Mouse (Mus musculus) liver, postnatal 0 days (tissue): ENCODE data around the gene Btbd7.
A peak's percentile ranks its signal among the peaks of the same experiment; 100 is the strongest.

Source experiments
- CTCF ChIP-seq: sonication (generic); IDR thresholded peaks from 2 replicates; pipeline ENCODE4 v1.5.1; 2016; ENCODE audit warnings: antibody characterized with exemption, low read depth
- EP300 ChIP-seq: IDR thresholded peaks from 2 replicates; pipeline ENCODE4 v1.6.1; 2016; ENCODE audit warnings: antibody characterized with exemption, low read depth, mild to moderate bottlenecking

DNA sequence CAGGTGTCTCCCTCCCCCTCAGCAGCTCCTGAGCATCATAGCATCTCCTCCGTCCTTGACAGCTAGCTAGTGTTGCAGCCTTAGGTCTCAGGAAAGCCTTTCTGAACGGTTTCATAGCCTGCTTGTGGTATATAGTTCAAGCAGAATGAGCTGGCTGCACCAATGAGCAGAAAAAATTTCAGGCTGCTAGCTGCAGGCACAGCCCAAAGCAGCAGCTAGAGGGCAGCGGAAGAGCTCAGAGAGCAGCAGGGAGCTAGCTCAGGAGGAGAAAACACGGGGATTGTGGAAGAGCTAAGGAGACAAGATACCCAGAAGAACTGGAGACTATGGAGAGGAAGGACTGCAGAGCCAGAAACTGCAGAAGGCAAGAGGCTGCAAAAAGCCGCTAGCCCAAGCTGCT is 7.5 kb upstream of the Btbd7 start:
- TF ChIP-seq CTCF (peak; percentile 68), EP300 (no peak)
